Mouse (Mus musculus) liver, embryonic 13.5 days (tissue): Measurements from ENCODE around the gene Olfr1016. TPM values are rescaled to one million over a fixed set of nuclear protein-coding genes. Genes with fewer than 3 reads are reported as not detected.

Source experiments
- polyA plus RNA-seq: library from polyadenylated mRNA; unstranded; fragments of >200 nt; fragmentation: Nextera tagmentation; extraction: Ambion mirVana; gene quantifications from 2 replicates; pipeline ENCODE4 v1.2.1, GENCODE M21; 2015

Gene Olfr1016
- polyA plus RNA-seq, 1 experiment from 2014 or later: not detected

Other genes starting within 250 kb of the Olfr1016 start
- not detected in 2 replicates for gene Olfr996, start 223.3 kb downstream of the Olfr1016 start, polyA plus RNA-seq
- gene Olfr998, start 213.6 kb downstream of the Olfr1016 start, polyA plus RNA-seq: not detected in 2 replicates
- gene Olfr1000, start 190.6 kb downstream of the Olfr1016 start, polyA plus RNA-seq: not detected in 2 replicates
- not detected in 2 replicates for gene Olfr1002, start 151.8 kb downstream of the Olfr1016 start, polyA plus RNA-seq
- not detected in 2 replicates for gene Olfr154, start 138.1 kb downstream of the Olfr1016 start, polyA plus RNA-seq
- gene Olfr1006, start 123.8 kb downstream of the Olfr1016 start, polyA plus RNA-seq: not detected in 2 replicates
- gene Olfr1008, start 113.1 kb downstream of the Olfr1016 start, polyA plus RNA-seq: not detected in 2 replicates
- gene Olfr1009, start 87.1 kb downstream of the Olfr1016 start, polyA plus RNA-seq: not detected in 2 replicates
- gene Olfr1012, start 39.8 kb downstream of the Olfr1016 start, polyA plus RNA-seq: not detected in 2 replicates
- gene Olfr1013, start 35.4 kb downstream of the Olfr1016 start, polyA plus RNA-seq: not detected in 2 replicates
- not detected in 2 replicates for gene Olfr1014, start 29.8 kb downstream of the Olfr1016 start, polyA plus RNA-seq
- gene Olfr1015, start 20.5 kb downstream of the Olfr1016 start, polyA plus RNA-seq: not detected in 2 replicates
- gene Olfr1018, start 15.9 kb upstream of the Olfr1016 start, polyA plus RNA-seq: not detected in 2 replicates
- gene Olfr1019, start 42.9 kb upstream of the Olfr1016 start, polyA plus RNA-seq: not detected in 2 replicates
- not detected in 2 replicates for gene Olfr1020, start 44.5 kb upstream of the Olfr1016 start, polyA plus RNA-seq
- not detected in 2 replicates for gene Olfr1022, start 66.0 kb upstream of the Olfr1016 start, polyA plus RNA-seq
- gene Olfr1023, start 83.1 kb upstream of the Olfr1016 start, polyA plus RNA-seq: not detected in 2 replicates
- gene Olfr1024, start 102.5 kb upstream of the Olfr1016 start, polyA plus RNA-seq: not detected in 2 replicates
- gene Olfr1025-ps1, start 112.6 kb upstream of the Olfr1016 start, polyA plus RNA-seq: not detected in 2 replicates
- gene Olfr1026, start 119.0 kb upstream of the Olfr1016 start, polyA plus RNA-seq: not detected in 2 replicates
- gene Olfr1028, start 147.9 kb upstream of the Olfr1016 start, polyA plus RNA-seq: not detected in 2 replicates
- not detected in 2 replicates for gene Olfr1029, start 171.4 kb upstream of the Olfr1016 start, polyA plus RNA-seq
- not detected in 2 replicates for gene Olfr1030, start 176.7 kb upstream of the Olfr1016 start, polyA plus RNA-seq
- not detected in 2 replicates for gene Olfr1031, start 187.8 kb upstream of the Olfr1016 start, polyA plus RNA-seq
- not detected in 2 replicates for gene Olfr1032, start 203.0 kb upstream of the Olfr1016 start, polyA plus RNA-seq
- gene Olfr1033, start 218.1 kb upstream of the Olfr1016 start, polyA plus RNA-seq: 0.16 and 0.41 TPM in 2 replicates
- not detected in 2 replicates for gene Olfr1034, start 243.3 kb upstream of the Olfr1016 start, polyA plus RNA-seq